Mouse (Mus musculus) macrophage (primary cell): ENCODE results near the gene Pus7l. TPM values are rescaled to one million over a fixed set of nuclear protein-coding genes. Genes with fewer than 3 reads are reported as not detected.
"Not testable (repeated sequence)": the region's sequence is repeated elsewhere in the genome, so short reads cannot be mapped to it uniquely, and the experiment has no call there.

Experiments
- H3K27ac ChIP-seq: fragments of 350-480 bp; formaldehyde crosslinking; 2 replicates; pipeline ENCODE4 v1.9.0; 2021
- H3K36me3 ChIP-seq: fragments of 350-480 bp; formaldehyde crosslinking; 2 replicates; pipeline ENCODE4 v1.9.0; 2021; ENCODE audit errors: inconsistent target
- H3K4me3 ChIP-seq: fragments of 350-480 bp; formaldehyde crosslinking; 2 replicates; pipeline ENCODE4 v1.9.0; 2021; ENCODE audit errors: inconsistent target
- H3K79me2 ChIP-seq: fragments of 350-480 bp; formaldehyde crosslinking; 2 replicates; pipeline ENCODE4 v1.9.0; 2021; ENCODE audit errors: inconsistent target
- WGBS: methylation state at CpG from one replicate; pipeline ENCODE4 v1.1.7; 2026; ENCODE audit warnings: inconsistent platforms; ENCODE audit not compliant: missing documents; 5-methylcytosine and 5-hydroxymethylcytosine counted together
- polyA plus RNA-seq: library from polyadenylated mRNA; stranded (reverse); fragments of 250-400 nt; gene quantifications from 3 replicates; pipeline ENCODE4 v1.2.4, GENCODE M21; 2018; ENCODE audit warnings: inconsistent platforms

Pus7l gene
- polyA plus RNA-seq, 1 experiment from 2014 or later = 3.0 TPM

- Histone ChIP-seq H3K27ac (no peak overlapping the region), H3K36me3 (no peaks in the 10 kb centered on the region), H3K79me2 (no peaks in the 10 kb centered on the region), H3K4me3 (no peak overlapping the region)
- WGBS = 42% methylated on average over 9 of the region's 9 CpGs
Observed at GRCm38 (mm10) chr15:94520205-94520900, 23.0 kb downstream of the Pus7l start.

- 70% methylated on average over 16 of the region's 16 CpGs for WGBS
- Histone ChIP-seq H3K4me3 (no peak overlapping the region), H3K79me2 (no peaks in the 10 kb centered on the region), H3K36me3 (no peaks in the 10 kb centered on the region), H3K27ac (no peak overlapping the region)
Observed at GRCm38 (mm10) chr15:94517913-94518491, 25.3 kb downstream of the Pus7l start.

GRCm38 (mm10) chr15:94503451-94504215, 39.7 kb downstream of the Pus7l start:
- no peaks in the 10 kb centered on the region for H3K36me3 ChIP-seq
- no peaks in the 10 kb centered on the region for H3K79me2 ChIP-seq
- no peak overlapping the region for H3K4me3 ChIP-seq
- 86% methylated on average over 12 of the region's 12 CpGs for WGBS
- no peak overlapping the region for H3K27ac ChIP-seq

GRCm38 (mm10) chr15:94499260-94499659, 44.1 kb downstream of the Pus7l start:
- H3K27ac ChIP-seq = no peak overlapping the region
- H3K79me2 ChIP-seq = no peaks in the 10 kb centered on the region
- WGBS = 88% methylated on average over 1 of the region's 1 CpGs
- H3K4me3 ChIP-seq = no peak overlapping the region
- no peaks in the 10 kb centered on the region for H3K36me3 ChIP-seq

- WGBS = 75% methylated on average over 10 of the region's 10 CpGs
- Histone ChIP-seq H3K79me2 (no peaks in the 10 kb centered on the region), H3K4me3 (no peak overlapping the region), H3K36me3 (no peaks in the 10 kb centered on the region), H3K27ac (no peak overlapping the region)
Observed at GRCm38 (mm10) chr15:94495936-94496335, 47.4 kb downstream of the Pus7l start.

GRCm38 (mm10) chr15:94494445-94494844, 48.9 kb downstream of the Pus7l start:
- Histone ChIP-seq H3K79me2 (no peaks in the 10 kb centered on the region), H3K36me3 (no peaks in the 10 kb centered on the region), H3K27ac (no peak overlapping the region), H3K4me3 (no peak overlapping the region)
- 100% methylated on average over 1 of the region's 1 CpGs for WGBS

DNA sequence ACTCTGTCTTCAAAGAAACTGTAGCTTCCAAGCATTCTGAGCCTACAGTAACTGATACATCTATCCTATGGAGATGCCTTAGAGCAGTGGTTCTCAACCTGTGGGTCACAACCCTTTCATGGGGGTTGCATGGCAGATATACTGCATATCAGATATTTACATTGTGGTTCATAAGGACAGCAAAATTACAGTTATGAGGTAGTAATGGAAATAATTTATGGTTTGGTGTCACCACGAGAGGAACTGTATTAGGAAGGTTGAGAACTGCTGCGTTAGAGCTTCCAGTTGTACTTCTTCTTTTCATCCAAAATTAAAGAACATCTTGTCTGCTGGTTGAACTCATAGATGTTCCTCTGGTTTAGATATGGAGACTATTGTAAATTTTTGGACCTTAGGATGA, 53.9 kb downstream of the Pus7l start:
- Histone ChIP-seq H3K4me3 (no peak overlapping the region), H3K36me3 (no peaks in the 10 kb centered on the region), H3K79me2 (no peaks in the 10 kb centered on the region), H3K27ac (no peak overlapping the region)
- WGBS = 0% methylated on average over 2 of the region's 2 CpGs

DNA sequence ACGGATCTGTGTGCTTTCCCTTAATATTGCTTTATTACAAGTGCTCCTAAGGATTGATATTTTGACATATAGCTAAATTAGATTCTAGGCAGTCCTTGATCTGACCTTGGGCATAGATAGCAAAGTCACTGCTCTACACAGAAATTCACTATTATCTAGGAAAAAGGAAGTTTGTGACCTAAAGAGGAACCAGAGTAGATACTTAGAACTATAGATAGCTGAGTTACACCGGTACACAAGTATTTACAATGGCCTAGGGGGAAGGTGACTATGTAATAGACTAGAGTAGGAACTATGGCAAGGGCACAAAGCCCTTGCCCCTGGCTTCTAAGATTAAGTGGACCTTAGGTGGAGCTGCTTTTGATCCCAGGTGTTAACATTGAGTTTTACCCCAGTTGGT, 55.3 kb downstream of the Pus7l start:
- not testable (repeated sequence) for H3K79me2 ChIP-seq, H3K36me3 ChIP-seq, H3K4me3 ChIP-seq, H3K27ac ChIP-seq
- 44% methylated on average over 2 of the region's 2 CpGs for WGBS

- no peak overlapping the region for H3K4me3 ChIP-seq
- no peak overlapping the region for H3K27ac ChIP-seq
- WGBS = 83% methylated on average over 2 of the region's 2 CpGs
- no peaks in the 10 kb centered on the region for H3K79me2 ChIP-seq
- no peaks in the 10 kb centered on the region for H3K36me3 ChIP-seq
Observed at GRCm38 (mm10) chr15:94482555-94482954, 60.8 kb downstream of the Pus7l start.

DNA sequence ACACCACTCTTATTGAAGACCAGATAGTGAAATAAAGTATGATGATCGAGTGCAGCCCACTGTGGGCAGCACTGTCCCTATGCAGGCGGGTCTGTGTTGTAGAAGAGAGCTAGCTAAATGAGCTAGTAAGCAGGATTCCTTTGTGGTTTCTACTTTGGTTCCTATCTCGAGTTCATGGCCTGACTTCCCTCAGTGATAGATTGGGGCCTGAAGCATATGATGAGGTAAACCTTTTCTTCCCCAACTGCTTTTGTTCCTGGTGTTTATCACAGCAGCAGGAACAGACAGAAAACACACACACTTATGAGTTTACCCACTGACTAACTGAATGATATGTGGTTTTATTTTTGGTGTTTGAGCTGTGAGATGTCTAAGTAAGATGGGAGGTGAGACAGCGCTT, 62.6 kb downstream of the Pus7l start:
- WGBS = 74% methylated on average over 4 of the region's 4 CpGs
- Histone ChIP-seq H3K36me3 (no peaks in the 10 kb centered on the region), H3K4me3 (no peak overlapping the region), H3K27ac (no peak overlapping the region), H3K79me2 (no peaks in the 10 kb centered on the region)

GRCm38 (mm10) chr15:94480248-94480647, 63.1 kb downstream of the Pus7l start:
- H3K36me3 ChIP-seq = no peaks in the 10 kb centered on the region
- no peak overlapping the region for H3K4me3 ChIP-seq
- WGBS = 92% methylated on average over 5 of the region's 5 CpGs
- no peaks in the 10 kb centered on the region for H3K79me2 ChIP-seq
- no peak overlapping the region for H3K27ac ChIP-seq

- no peak overlapping the region for H3K4me3 ChIP-seq
- WGBS = 91% methylated on average over 3 of the region's 3 CpGs
- no peaks in the 10 kb centered on the region for H3K79me2 ChIP-seq
- H3K27ac ChIP-seq = no peak overlapping the region
- no peaks in the 10 kb centered on the region for H3K36me3 ChIP-seq
Observed at GRCm38 (mm10) chr15:94479513-94480136, 63.7 kb downstream of the Pus7l start.

DNA sequence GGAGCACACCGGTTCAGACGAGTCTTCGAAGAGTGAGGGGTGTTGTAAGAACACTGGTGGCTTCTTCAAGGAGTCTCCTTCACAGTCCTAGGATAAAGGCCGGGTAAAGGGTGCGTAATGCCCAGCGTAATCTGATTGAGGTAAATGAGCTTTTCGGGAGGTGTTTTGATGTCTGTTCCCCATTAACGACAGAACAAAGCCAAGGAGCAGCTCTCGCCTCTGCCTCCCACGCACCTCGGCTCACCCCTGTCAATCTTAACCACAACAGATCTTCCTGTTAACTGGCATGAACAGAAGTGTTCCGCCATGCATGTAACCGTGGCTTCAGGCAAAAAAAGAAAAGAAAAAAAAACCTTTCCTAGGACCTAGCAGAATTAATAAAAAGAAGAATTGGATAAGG, 64.6 kb downstream of the Pus7l start:
- H3K36me3 ChIP-seq = no peaks in the 10 kb centered on the region
- H3K4me3 ChIP-seq = no peak overlapping the region
- WGBS = 26% methylated on average over 12 of the region's 13 CpGs

GRCm38 (mm10) chr15:94477287-94477686, 66.1 kb downstream of the Pus7l start:
- Histone ChIP-seq H3K79me2 (no peaks in the 10 kb centered on the region), H3K4me3 (no peak overlapping the region), H3K27ac (no peak overlapping the region), H3K36me3 (no peaks in the 10 kb centered on the region)
- WGBS = 91% methylated on average over 7 of the region's 7 CpGs

More for the DNA sequence above, 64.6 kb downstream of the Pus7l start:
- no peaks in the 10 kb centered on the region for H3K79me2 ChIP-seq
- no peak overlapping the region for H3K27ac ChIP-seq

DNA sequence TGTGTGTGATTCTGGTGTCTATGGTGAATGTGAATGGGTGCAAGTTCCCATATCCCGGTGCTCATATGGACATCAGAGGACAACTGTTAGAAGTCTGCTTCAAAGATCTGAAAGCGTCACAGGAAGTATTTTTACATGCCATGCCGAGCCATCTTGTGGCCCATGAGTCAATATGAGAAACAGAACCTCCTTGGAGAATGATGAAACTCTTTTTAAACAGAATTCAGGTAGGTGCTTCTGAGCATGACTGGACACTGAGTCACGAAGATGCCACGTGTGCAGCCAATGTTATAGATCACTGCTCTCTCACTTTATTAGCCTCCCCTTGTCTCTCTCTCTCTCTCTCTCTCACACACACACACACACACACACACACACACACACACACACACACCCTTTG, 67.4 kb downstream of the Pus7l start:
- 82% methylated on average over 5 of the region's 5 CpGs for WGBS

More for the DNA sequence above, 67.4 kb downstream of the Pus7l start:
- Histone ChIP-seq H3K36me3 (no peaks in the 10 kb centered on the region), H3K79me2 (no peaks in the 10 kb centered on the region), H3K4me3 (no peak overlapping the region), H3K27ac (no peak overlapping the region)
